Mouse (Mus musculus) large intestine, adult 2 months (tissue): Measurements from ENCODE around the gene Hs1bp3. TPM values are rescaled to one million over a fixed set of nuclear protein-coding genes. Genes with fewer than 3 reads are reported as not detected.
A peak's percentile ranks its signal among the peaks of the same experiment; 100 is the strongest.

Experiments used
- DNase-seq: peaks from one replicate; pipeline ENCODE4 v3.0.0-alpha.2; 2012; ENCODE audit warnings: low read depth, low spot score
- WGBS: fragments of 180-500 bp; shearing (Covaris S2); methylation state at CpG from one replicate; pipeline ENCODE4 v1.1.7; 2018; 5-methylcytosine and 5-hydroxymethylcytosine counted together
- polyA plus RNA-seq: library from polyadenylated mRNA; depleted of rRNA; stranded (reverse); fragments of >200 nt; gene quantifications from 2 replicates; pipeline ENCODE4 v1.2.3, GENCODE M21; 2012

Hs1bp3 gene
- polyA plus RNA-seq, 1 experiment: 12.6 TPM

GRCm38 (mm10) chr12:8357449-8357848 is 44.2 kb downstream of the Hs1bp3 start:
- WGBS: 55% methylated on average over 5 of the region's 5 CpGs
- no peak for DNase-seq

DNA sequence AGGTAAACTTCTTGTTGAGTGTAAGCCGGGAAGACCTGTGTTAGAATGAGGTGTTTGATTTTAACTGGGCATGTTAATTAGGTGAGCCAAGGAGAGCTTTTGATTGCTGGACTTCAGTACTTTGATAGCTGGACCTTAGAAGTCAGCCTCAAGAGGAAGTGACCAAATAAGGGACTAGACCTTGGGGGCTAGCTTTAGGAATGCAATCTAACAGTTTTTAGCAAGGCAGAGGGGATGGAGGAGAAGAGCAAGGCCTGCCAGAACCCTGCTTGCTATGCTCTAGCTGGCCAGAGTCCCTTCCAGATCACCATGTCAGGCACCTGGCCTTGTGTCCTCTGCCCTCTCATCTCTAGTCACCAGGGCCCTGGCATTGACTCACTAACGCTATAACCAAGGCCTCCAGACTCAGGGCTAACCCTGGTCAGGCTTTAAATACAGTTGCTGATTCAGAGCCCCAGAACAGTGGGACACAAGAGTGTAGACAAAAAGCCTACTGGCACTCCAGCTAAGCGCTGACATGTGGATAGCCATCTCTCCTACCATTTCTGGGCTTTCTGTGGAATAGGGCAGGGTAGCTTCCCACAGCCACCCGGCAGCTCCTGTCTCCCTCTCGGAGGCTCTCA is 45.2 kb downstream of the Hs1bp3 start:
- no peak for DNase-seq
- 75% methylated on average over 5 of the region's 5 CpGs for WGBS

- 77% methylated on average over 3 of the region's 3 CpGs for WGBS
- no peak for DNase-seq
These were observed 46.3 kb downstream of the Hs1bp3 start for GRCm38 (mm10) chr12:8359418-8360112.

DNA sequence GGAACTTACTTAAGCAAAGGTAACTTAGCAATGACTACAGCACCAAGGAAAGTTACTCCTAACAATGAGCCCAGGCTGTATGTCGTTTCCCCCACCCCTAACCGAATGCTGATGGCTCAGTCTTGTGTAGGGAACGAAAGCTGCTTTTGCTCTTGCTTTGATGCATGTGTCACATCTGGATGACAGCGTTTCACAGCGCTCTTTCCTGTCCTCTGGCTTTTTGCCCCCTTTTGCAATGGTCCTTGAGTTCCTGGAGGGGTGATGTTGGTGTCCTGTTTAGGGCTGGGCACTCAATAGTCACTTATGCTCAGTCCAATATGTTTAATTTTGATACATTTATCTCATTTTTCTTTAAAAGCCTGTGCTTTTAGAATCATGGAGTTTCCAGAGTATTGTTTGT is 48.6 kb downstream of the Hs1bp3 start:
- DNase-seq: no peak
- WGBS: 91% methylated on average over 5 of the region's 5 CpGs

DNA sequence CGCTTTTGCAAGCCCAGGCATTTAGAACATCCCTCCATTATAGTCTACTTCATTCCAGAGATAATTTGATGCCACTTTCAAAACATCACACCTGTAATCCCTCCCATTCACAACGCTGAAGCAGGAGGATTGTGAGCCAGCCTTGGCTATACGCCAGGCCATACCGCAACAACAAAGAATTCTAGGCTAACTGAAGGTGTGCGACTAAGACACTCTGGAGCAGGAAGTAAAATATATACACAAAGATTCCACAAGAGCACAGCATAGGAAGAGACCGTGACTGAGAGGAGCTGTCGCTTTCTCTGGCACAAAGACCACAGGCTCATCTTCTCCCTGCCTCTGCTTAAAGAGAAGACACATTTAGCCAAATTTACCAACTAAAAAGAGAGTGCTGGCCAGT is 49.2 kb downstream of the Hs1bp3 start:
- no peak for DNase-seq

DNA sequence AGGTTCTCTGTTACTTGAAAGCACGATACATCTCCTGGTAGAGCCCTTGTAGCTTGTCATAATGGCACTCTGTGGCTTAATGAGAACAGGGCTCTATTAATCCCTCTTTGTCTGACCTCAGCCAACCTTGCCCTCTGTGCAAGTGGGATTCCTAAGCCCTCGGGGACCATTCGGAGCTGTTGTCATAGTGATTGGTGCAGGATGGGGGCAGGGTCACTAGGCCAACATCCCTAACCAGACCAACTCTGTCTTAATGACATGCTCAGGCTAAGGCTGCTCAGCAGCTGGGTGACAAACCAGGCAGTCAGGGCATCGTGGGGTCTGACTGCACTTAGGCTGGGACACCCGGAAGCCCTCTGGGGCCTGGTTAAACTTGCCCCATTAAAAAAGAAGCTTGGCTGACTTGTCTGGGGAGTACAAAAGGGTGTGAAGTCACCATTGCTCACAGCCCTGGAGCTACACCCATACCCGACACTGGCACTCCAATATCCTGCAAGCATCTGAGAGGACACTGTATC is 51.1 kb downstream of the Hs1bp3 start:
- WGBS: 79% methylated on average over 6 of the region's 6 CpGs
- no peak for DNase-seq

More for the DNA sequence above, 49.2 kb downstream of the Hs1bp3 start:
- WGBS: 49% methylated on average over 7 of the region's 7 CpGs

DNA sequence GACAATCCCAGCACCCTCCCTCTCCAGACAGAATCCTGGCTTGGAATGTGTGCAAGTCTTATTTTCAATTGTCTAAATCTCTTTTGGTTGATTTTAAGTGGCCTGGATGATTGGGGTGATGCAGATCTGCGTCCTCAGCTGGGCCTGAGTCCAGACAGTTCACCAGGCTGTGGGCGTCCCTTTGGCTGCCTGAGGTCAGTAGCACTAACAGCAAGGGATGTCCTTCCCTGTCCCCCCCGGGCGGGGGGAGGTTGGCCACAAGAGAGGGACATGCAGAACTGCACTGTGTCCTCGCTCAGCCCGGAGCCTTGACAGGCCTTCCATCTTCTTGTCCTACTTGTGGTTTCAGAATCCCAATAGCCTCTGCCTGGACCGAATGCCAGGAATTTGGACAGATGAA is 52.1 kb downstream of the Hs1bp3 start:
- 72% methylated on average over 7 of the region's 7 CpGs for WGBS

GRCm38 (mm10) chr12:8365905-8366576 is 52.8 kb downstream of the Hs1bp3 start:
- no peak for DNase-seq
- 30% methylated on average over 5 of the region's 5 CpGs for WGBS

More for the DNA sequence above, 52.1 kb downstream of the Hs1bp3 start:
- DNase-seq: no peak

DNA sequence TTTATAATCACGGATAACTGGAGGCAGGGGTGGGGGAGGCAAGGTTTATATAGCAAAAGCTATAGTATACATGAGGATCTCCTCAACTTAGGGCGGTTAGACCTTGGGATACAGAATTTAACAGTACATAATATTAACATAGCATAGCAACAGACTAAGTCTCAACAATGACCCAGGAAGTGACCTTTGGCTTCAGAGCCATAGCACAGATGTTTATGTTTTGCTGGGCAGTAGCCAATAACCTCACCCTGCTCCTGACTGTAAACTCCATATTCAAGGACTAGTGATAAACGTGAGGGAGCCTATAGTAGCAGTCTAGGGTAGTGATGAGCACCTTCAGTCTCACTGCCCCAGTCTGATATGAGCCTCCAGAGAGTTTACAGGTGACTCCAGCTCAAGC is 53.5 kb downstream of the Hs1bp3 start:
- 28% methylated on average over 3 of the region's 3 CpGs for WGBS
- peak; percentile 67 for DNase-seq

- WGBS: 22% methylated on average over 5 of the region's 5 CpGs
- DNase-seq: peak; percentile 69
These were observed 58.7 kb downstream of the Hs1bp3 start for GRCm38 (mm10) chr12:8371746-8372510.

DNA sequence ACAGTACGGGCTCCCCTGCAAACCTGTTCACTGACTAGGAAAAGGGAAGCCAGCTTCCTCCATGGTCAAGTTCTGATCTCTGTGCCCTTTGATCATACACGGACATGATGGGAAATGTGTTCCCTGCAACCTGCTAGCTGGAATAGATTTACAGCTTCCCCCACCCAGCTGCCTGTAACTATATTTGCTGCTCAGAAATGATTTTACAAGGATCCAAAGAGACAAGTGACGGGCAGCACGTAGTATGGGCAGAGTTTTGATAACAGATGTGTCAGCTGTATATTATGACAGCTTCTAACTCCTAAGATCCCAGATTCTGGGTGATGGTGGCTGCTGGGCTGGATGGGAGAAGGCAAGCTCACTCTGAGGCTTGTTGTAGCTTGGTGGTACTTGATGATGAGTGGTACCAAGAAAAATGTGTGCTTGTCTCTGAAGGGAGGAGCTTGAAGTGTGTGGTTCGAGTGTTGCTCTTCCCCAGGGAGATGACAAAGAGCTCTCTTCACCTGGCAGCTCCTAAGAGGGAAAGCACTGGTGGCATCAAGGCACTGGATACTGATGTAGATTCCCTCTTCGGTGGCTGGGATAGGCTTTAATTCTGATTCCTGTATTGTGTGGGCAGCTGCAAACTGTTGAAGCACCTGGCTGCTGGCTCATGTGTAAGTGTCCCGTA is 59.4 kb downstream of the Hs1bp3 start:
- 48% methylated on average over 7 of the region's 7 CpGs for WGBS

GRCm38 (mm10) chr12:8373741-8374140 is 60.5 kb downstream of the Hs1bp3 start:
- no peak for DNase-seq
- WGBS: 80% methylated on average over 5 of the region's 5 CpGs

More for the DNA sequence above, 59.4 kb downstream of the Hs1bp3 start:
- peak; percentile 70 for DNase-seq

GRCm38 (mm10) chr12:8377169-8377568 is 63.9 kb downstream of the Hs1bp3 start:
- WGBS: 70% methylated on average over 1 of the region's 1 CpGs
- DNase-seq: no peak

DNA sequence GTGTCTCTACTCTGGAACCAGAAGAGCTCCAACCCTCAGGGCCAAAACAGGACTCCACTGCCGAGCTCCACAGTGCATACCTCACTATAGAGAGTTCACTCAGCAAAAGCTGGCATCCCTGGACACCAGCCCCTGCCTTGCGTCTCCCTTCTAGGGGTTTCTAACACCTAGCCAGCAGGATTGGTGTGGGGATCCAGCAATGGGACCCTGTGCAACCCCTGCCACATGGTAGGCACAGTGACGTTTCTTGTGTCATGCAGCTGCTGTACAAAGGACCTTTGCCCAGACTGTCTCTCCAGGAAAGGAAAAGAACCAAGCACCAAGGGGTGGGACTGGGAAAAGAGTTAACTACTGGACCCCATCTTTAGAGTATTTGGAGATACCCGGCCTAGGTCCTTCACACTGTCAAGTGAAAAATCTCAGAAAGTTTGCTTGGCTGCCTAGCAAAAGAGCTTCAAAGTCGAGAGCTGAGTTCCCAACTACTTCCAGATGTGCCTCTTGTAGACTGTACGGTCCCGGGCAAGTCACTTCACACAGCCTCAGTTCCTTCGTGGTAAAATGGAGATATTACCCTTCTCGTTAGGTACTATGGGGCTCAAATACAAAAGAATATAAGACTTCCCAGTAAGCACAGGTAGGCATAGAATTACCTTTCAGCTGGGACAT is 64.9 kb downstream of the Hs1bp3 start:
- 77% methylated on average over 9 of the region's 9 CpGs for WGBS
- DNase-seq: no peak

DNA sequence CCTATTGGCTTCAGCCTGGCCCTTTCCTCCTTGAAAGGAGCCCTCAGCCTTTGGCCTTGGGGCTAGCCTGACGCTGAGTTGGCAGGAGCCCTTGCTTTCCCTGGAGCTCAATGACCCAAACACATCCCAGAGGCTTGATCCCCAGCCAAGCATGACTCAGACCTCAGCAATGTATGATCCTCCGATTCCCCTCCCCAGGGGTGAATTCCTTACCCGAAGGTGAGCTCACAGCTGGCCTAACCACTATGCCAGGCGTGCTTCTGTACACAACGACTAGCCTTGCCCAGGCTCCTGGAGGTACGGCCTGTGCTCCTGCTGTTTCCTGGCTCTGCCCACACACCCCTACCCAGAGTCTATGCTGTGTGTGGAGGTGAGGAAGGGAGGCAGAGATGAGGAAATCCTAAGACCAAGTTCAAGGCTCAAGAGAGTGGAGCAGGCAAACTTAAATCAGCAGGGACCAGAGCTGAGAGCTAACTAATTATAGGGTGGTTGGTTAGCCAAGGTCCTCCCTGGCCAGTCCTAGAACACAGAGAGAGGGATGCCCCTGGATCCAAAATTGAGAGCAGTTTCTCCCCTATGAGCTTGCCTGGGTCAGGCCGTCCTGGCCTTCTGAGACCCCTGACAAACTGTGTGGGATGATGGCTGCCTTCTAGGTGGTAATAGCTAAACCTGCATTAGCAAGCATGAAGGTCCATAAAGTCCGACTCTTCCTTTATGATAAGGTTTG is 66.7 kb downstream of the Hs1bp3 start:
- WGBS: 34% methylated on average over 8 of the region's 8 CpGs
- no peak for DNase-seq

GRCm38 (mm10) chr12:8380944-8381343 is 67.7 kb downstream of the Hs1bp3 start:
- DNase-seq: no peak
- 83% methylated on average over 9 of the region's 9 CpGs for WGBS

- DNase-seq: no peak
- 57% methylated on average over 2 of the region's 2 CpGs for WGBS
These were observed 68.7 kb downstream of the Hs1bp3 start for GRCm38 (mm10) chr12:8381940-8382339.

DNA sequence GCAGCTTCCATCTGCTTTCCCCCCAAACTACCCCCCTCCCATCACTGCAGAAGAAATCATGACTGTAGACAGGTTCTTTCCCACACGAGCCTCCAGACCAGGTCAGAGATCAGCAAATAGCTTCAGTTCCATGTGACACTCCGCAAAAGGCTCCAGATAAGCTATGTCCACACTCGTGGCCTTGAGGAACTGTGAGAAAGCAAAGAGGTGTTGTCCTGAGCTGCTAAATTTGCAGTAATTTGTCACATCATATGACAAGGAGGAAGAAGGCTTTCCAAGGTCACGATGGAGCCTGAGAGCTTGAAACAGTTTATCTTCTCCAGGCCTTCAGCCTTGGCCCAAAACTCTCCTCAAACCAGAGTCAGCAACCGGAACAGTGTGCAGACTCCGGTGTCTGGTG is 70.6 kb downstream of the Hs1bp3 start:
- WGBS: 62% methylated on average over 6 of the region's 6 CpGs
- DNase-seq: no peak
